Mouse (Mus musculus) limb, embryonic 14.5 days (tissue): ENCODE data around the gene Ppcdc. TPM values are rescaled to one million over a fixed set of nuclear protein-coding genes. Genes with fewer than 3 reads are reported as not detected.
A peak's percentile ranks its signal among the peaks of the same experiment; 100 is the strongest.

Experiments
- ATAC-seq: fragments of 200-750 bp; cut with Nextera tagmentation; 2 replicates; pipeline ENCODE4 v1.8.0; 2017; ENCODE audit warnings: low read depth, moderate number of reproducible peaks, moderate TSS enrichment; ENCODE audit not compliant: low FRiP score
- DNase-seq: peaks from one replicate; pipeline ENCODE4 v3.0.0-alpha.2; 2015; ENCODE audit warnings: low spot score
- H3K27ac ChIP-seq: fragments of 300-500 bp; sonication (generic); replicated peaks from 2 replicates; pipeline ENCODE4 v1.5.1; 2014; ENCODE audit warnings: low read depth, mild to moderate bottlenecking, low read length, moderate library complexity, mixed read lengths
- H3K27me3 ChIP-seq: fragments of 300-500 bp; sonication (generic); 2 replicates; pipeline ENCODE4 v1.6.1; 2014; ENCODE audit warnings: low read length, mixed read lengths; ENCODE audit not compliant: control insufficient read depth, insufficient read depth
- H3K36me3 ChIP-seq: fragments of 300-500 bp; sonication (generic); 2 replicates; pipeline ENCODE4 v1.6.1; 2014; ENCODE audit warnings: mild to moderate bottlenecking, low read length, moderate library complexity, mixed read lengths; ENCODE audit not compliant: control insufficient read depth, insufficient read depth
- H3K4me1 ChIP-seq: fragments of 300-500 bp; sonication (generic); 2 replicates; pipeline ENCODE4 v1.6.1; 2014; ENCODE audit warnings: antibody characterized with exemption, low read length, mixed read lengths; ENCODE audit not compliant: control insufficient read depth, insufficient read depth
- H3K4me2 ChIP-seq: fragments of 300-500 bp; sonication (generic); replicated peaks from 2 replicates; pipeline ENCODE4 v1.6.1; 2014; ENCODE audit warnings: low read depth, mild to moderate bottlenecking, low read length, moderate library complexity; ENCODE audit not compliant: severe bottlenecking
- H3K4me3 ChIP-seq: fragments of 300-500 bp; sonication (generic); replicated peaks from 2 replicates; pipeline ENCODE4 v1.5.1; 2014; ENCODE audit warnings: low read length
- H3K9ac ChIP-seq: fragments of 300-500 bp; sonication (generic); 2 replicates; pipeline ENCODE4 v1.6.1; 2014; ENCODE audit warnings: mild to moderate bottlenecking, low read depth, low read length, moderate library complexity; ENCODE audit not compliant: severe bottlenecking
- H3K9me3 ChIP-seq: fragments of 300-500 bp; sonication (generic); 2 replicates; pipeline ENCODE4 v1.6.1; 2016; ENCODE audit warnings: low read length; ENCODE audit not compliant: control insufficient read depth
- POLR2A ChIP-seq: fragments of 200-500 bp; IDR thresholded peaks from 2 replicates; pipeline ENCODE4 v1.8.0; 2012; ENCODE audit warnings: inconsistent platforms, mild to moderate bottlenecking, moderate library complexity, borderline replicate concordance; ENCODE audit not compliant: insufficient read depth, insufficient read length; ENCODE audit errors: extremely low read depth
- WGBS: fragments of 180-500 bp; shearing (Covaris S2); extraction: QIAGEN DNeasy Blood & Tissue Kit; methylation state at CpG from one replicate; pipeline ENCODE4 v1.1.7; 2014; 5-methylcytosine and 5-hydroxymethylcytosine counted together
- polyA plus RNA-seq, 2 experiments: library from polyadenylated mRNA; depleted of rRNA in 1 of 2; stranded (reverse) in 1 of 2; unstranded in 1 of 2; fragments of >200 nt; fragmentation: Nextera tagmentation in 1 of 2; extraction: Ambion mirVana in 1 of 2; gene quantifications; 2 replicates each; pipeline versions ENCODE4 v1.2.1 to v1.2.3; 2012 to 2014

The Ppcdc gene
- polyA plus RNA-seq (2012; rRNA removed) (32.1 and 32.8 TPM in 2 replicates), polyA plus RNA-seq (2014; fragmentation: Nextera tagmentation; extraction: Ambion mirVana) (22.1 and 27.5 TPM in 2 replicates)

- Histone ChIP-seq H3K9me3 (no peaks in the 10 kb centered on the region), H3K9ac (peak within 1 kb of the TSS; percentile 68)
Observed at GRCm38 (mm10) chr9:57439522-57440295, at the start of gene Ppcdc. TSS of gene Ppcdc (minus strand) at chr9:57440124.

GRCm38 (mm10) chr9:57487807-57488206 is 47.9 kb upstream of the Ppcdc start:
- no peak overlapping the region for H3K27ac ChIP-seq
- no peak overlapping the region for H3K4me3 ChIP-seq
- DNase-seq (no peak), ATAC-seq (no peak)
- H3K27me3 ChIP-seq = no peaks in the 10 kb centered on the region
- H3K4me1 ChIP-seq = no peaks in the 10 kb centered on the region
- H3K9ac ChIP-seq = no peak overlapping the region
- TF ChIP-seq POLR2A = no peak
- H3K9me3 ChIP-seq = no peaks in the 10 kb centered on the region
- 78% methylated on average over 7 of the region's 7 CpGs for WGBS
- H3K4me2 ChIP-seq = no peak overlapping the region
- H3K36me3 ChIP-seq = no peaks in the 10 kb centered on the region

More at GRCm38 (mm10) chr9:57439522-57440295, at the start of gene Ppcdc:
- Histone ChIP-seq H3K27me3 (no peaks in the 10 kb centered on the region), H3K27ac (peak within 1 kb of the TSS; percentile 81), H3K4me3 (peak within 1 kb of the TSS; percentile 54), H3K4me2 (peak within 1 kb of the TSS; percentile 76), H3K4me1 (peaks cover 6% of the 10 kb centered on the region; the same call in 1 of the 2 replicates), H3K36me3 (no peaks in the 10 kb centered on the region)
- TF ChIP-seq POLR2A = peak; percentile 81; the same call in 1 of the 2 replicates
- ATAC-seq (peak; percentile 96), DNase-seq (peak; percentile 98)
- 3% methylated on average over 31 of the region's 32 CpGs for WGBS

- WGBS = 13% methylated on average over 7 of the region's 7 CpGs
- Histone ChIP-seq H3K36me3 (no peaks in the 10 kb centered on the region), H3K27me3 (no peaks in the 10 kb centered on the region), H3K9me3 (no peaks in the 10 kb centered on the region), H3K4me2 (no peak overlapping the region), H3K9ac (no peak overlapping the region), H3K27ac (no peak overlapping the region), H3K4me1 (no peaks in the 10 kb centered on the region), H3K4me3 (no peak overlapping the region)
- peak; percentile 83 for DNase-seq
- peak; percentile 42; the same call in 1 of the 2 replicates for TF ChIP-seq POLR2A
- ATAC-seq = no peak
Observed at GRCm38 (mm10) chr9:57485774-57486173, 45.9 kb upstream of the Ppcdc start.

GRCm38 (mm10) chr9:57468914-57469313 is 29.0 kb upstream of the Ppcdc start:
- no peak for TF ChIP-seq POLR2A
- DNase-seq (no peak), ATAC-seq (no peak)
- H3K4me1 ChIP-seq = peaks cover 9% of the 10 kb centered on the region; the same call in 1 of the 2 replicates
- no peak overlapping the region for H3K9ac ChIP-seq
- H3K4me2 ChIP-seq = no peak overlapping the region
- H3K27ac ChIP-seq = no peak overlapping the region
- H3K36me3 ChIP-seq = no peaks in the 10 kb centered on the region
- H3K4me3 ChIP-seq = no peak overlapping the region
- no peaks in the 10 kb centered on the region for H3K27me3 ChIP-seq
- 64% methylated on average over 4 of the region's 4 CpGs for WGBS
- H3K9me3 ChIP-seq = no peaks in the 10 kb centered on the region

- Histone ChIP-seq H3K27me3 (no peaks in the 10 kb centered on the region), H3K4me1 (peaks cover 9% of the 10 kb centered on the region; the same call in 1 of the 2 replicates), H3K36me3 (no peaks in the 10 kb centered on the region), H3K4me3 (peak within 1 kb of the TSS; percentile 68), H3K9me3 (no peaks in the 10 kb centered on the region), H3K27ac (no peak within 1 kb of the TSS), H3K4me2 (peak within 1 kb of the TSS; percentile 93), H3K9ac (peak within 1 kb of the TSS; percentile 74)
- 2% methylated on average over 31 of the region's 48 CpGs for WGBS
- DNase-seq (peak; percentile 94), ATAC-seq (peak; percentile 88)
- no peak for TF ChIP-seq POLR2A
Observed at GRCm38 (mm10) chr9:57467896-57468549, 28.1 kb upstream of the Ppcdc start, which contains the start of gene Scamp5. TSS of gene Scamp5 (minus strand) at chr9:57468060.
